Mouse (Mus musculus): ENCODE data around the gene Stn1.

The Stn1 gene

GRCm38 (mm10) chr19:47545055-47545454 lies 7.7 kb upstream of the Stn1 start:
- DNase-seq (ENCODE audit: low spot score in 2 of 2), result no peak

- peak; percentile 41 to 66 for DNase-seq (ENCODE audit: low spot score in 2 of 2)
These were observed 5.1 kb upstream of the Stn1 start for GRCm38 (mm10) chr19:47542441-47542840.

- DNase-seq (ENCODE audit: low spot score in 2 of 2), result no peak
These were observed 1.5 kb upstream of the Stn1 start for GRCm38 (mm10) chr19:47538801-47539200.

- no peak for DNase-seq (ENCODE audit: low spot score in 2 of 2)
These were observed 572 bp upstream of the Stn1 start for GRCm38 (mm10) chr19:47537879-47538278.

- peak; percentile 99 for DNase-seq (ENCODE audit: low spot score in 2 of 2)
These were observed 597 bp downstream of the Stn1 start for GRCm38 (mm10) chr19:47536521-47537299.

GRCm38 (mm10) chr19:47534131-47534530 lies 3.2 kb downstream of the Stn1 start:
- peak; percentile 70 to 72 for DNase-seq (ENCODE audit: low spot score in 2 of 2)

- DNase-seq (ENCODE audit: low spot score in 2 of 2), result no peak
These were observed 4.9 kb downstream of the Stn1 start for GRCm38 (mm10) chr19:47532449-47532848.

- no peak for DNase-seq (ENCODE audit: low spot score in 2 of 2)
These were observed 6.0 kb downstream of the Stn1 start for GRCm38 (mm10) chr19:47531309-47531708.

GRCm38 (mm10) chr19:47526239-47526986 lies 10.9 kb downstream of the Stn1 start:
- no peak for DNase-seq (ENCODE audit: low spot score in 2 of 2)

GRCm38 (mm10) chr19:47524905-47525304 lies 12.4 kb downstream of the Stn1 start:
- no peak for DNase-seq (ENCODE audit: low spot score in 2 of 2)

- DNase-seq (ENCODE audit: low spot score in 2 of 2), result no peak
These were observed 15.9 kb downstream of the Stn1 start for GRCm38 (mm10) chr19:47521403-47521802.

- DNase-seq (ENCODE audit: low spot score in 2 of 2), result no peak
These were observed 18.0 kb downstream of the Stn1 start for GRCm38 (mm10) chr19:47519163-47519893.

- DNase-seq (ENCODE audit: low spot score in 2 of 2), result no peak
These were observed 18.7 kb downstream of the Stn1 start for GRCm38 (mm10) chr19:47518475-47519162.

GRCm38 (mm10) chr19:47517570-47517969 lies 19.7 kb downstream of the Stn1 start:
- DNase-seq (ENCODE audit: low spot score in 2 of 2), result no peak

GRCm38 (mm10) chr19:47516879-47517278 lies 20.4 kb downstream of the Stn1 start:
- DNase-seq (ENCODE audit: low spot score in 2 of 2), result peak; percentile 64 to 76

- DNase-seq (ENCODE audit: low spot score in 2 of 2), result no peak
These were observed 22.2 kb downstream of the Stn1 start for GRCm38 (mm10) chr19:47515091-47515490.

- DNase-seq (ENCODE audit: low spot score in 2 of 2), result no peak
These were observed 23.7 kb downstream of the Stn1 start for GRCm38 (mm10) chr19:47513618-47513897.

GRCm38 (mm10) chr19:47512794-47513617 lies 24.3 kb downstream of the Stn1 start:
- DNase-seq (ENCODE audit: low spot score in 2 of 2), result no peak

- no peak for DNase-seq (ENCODE audit: low spot score in 2 of 2)
These were observed 25.3 kb downstream of the Stn1 start for GRCm38 (mm10) chr19:47511958-47512357.

- DNase-seq (ENCODE audit: low spot score in 2 of 2), result no peak
These were observed 26.0 kb downstream of the Stn1 start for GRCm38 (mm10) chr19:47511294-47511675.

Data from right cerebral cortex, postnatal 10 days (tissue).